Mouse (Mus musculus): ENCODE data around the gene Zfp655. TPM values are rescaled to one million over a fixed set of nuclear protein-coding genes. Genes with fewer than 3 reads are reported as not detected.
A peak's percentile ranks its signal among the peaks of the same experiment; 100 is the strongest.
"Not testable (repeated sequence)": the region's sequence is repeated elsewhere in the genome, so short reads cannot be mapped to it uniquely, and the experiment has no call there.

Zfp655 gene
- polyA plus RNA-seq, 1 experiment from 2014 or later, result 33.8 TPM

DNA sequence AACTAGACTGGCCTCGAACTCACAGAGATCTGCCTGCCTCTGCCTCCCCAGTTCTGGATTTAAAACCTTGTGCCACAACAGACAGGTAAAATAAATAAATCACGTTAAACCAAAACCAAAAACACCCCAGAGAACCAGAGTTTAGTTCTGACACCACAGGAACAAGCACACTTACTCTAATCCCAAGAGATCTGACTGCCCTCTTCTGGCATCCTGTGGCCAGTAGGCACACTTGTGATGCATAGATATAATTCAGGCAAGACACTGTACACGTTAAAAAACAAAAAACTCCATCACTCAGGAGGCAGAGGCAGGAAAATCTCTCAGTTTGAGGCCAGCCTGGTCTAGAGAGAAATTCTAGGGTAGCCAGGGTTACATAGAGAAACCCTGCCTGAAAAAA is 29.1 kb upstream of the Zfp655 start:
- Histone ChIP-seq H3K4me2 (ENCODE audit: low read depth, low read length) (no peak overlapping the region), H3K36me3 (ENCODE audit: control insufficient read depth, insufficient read depth, low read length) (no peaks in the 10 kb centered on the region), H3K9ac (ENCODE audit: low read length) (no peak overlapping the region), H3K4me1 (ENCODE audit: control insufficient read depth, insufficient read depth, low read length) (peaks cover 13% of the 10 kb centered on the region), H3K27ac (ENCODE audit: low read length) (no peak overlapping the region), H3K27me3 (ENCODE audit: control insufficient read depth, insufficient read depth, low read length) (no peaks in the 10 kb centered on the region), H3K9me3 (replicated peaks; ENCODE audit: control insufficient read depth, low read length) (no peaks in the 10 kb centered on the region), H3K4me3 (replicated peaks; ENCODE audit: low read length) (no peak overlapping the region)
- ATAC-seq (ENCODE audit: insufficient read depth, low FRiP score), result no peak
- 50% methylated on average over 3 of the region's 3 CpGs for WGBS

DNA sequence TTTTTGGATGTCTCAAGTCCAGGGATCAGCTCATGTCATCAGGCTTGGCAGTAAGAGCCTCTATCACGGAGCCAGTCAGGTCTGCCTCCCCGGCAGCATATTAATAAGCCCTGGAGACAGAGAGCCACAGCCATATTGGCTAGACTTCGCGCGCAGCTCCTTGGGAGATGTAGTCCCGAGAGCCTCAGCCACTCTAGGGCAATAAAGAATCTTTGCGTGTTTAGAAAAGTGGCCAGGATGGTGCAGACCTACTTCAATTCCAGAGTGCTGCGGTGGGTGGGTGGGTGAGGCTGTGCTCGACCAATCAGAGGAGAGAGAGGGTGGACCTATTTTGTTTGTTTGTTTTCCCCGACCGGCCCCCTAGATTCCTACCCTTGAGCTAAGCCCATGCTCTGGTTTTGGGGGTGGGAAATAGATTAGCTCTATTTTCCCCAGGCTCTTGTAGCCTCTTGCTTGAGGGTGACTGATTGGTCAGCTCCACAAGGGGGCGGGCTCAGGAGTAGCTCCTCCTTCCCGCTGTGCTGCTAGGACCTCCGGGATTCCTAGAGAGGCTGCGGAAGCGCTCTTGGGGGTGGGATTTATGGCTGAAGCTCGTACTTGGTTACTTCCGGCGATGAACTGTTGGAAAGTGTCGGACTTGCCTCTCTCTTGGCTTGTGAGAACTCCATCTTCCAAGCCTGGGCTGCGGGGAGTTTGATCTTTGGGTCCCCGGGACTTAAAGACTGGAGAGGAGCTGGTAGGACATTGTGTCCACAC is 27.4 kb upstream of the Zfp655 start, which contains the start of gene Zkscan5:
TSS of gene Zkscan5 (plus strand) at position 627 of the 756 bp plus-strand sequence.
- Histone ChIP-seq H3K36me3 (ENCODE audit: control insufficient read depth, insufficient read depth, low read length) (peaks cover 5% of the 10 kb centered on the region; the same call in 1 of the 2 replicates), H3K4me3 (replicated peaks; ENCODE audit: low read length) (peak within 1 kb of the TSS; percentile 83), H3K9me3 (replicated peaks; ENCODE audit: control insufficient read depth, low read length) (no peaks in the 10 kb centered on the region; the same call in 1 of the 2 replicates), H3K9ac (ENCODE audit: low read length) (peak within 1 kb of the TSS; percentile 81), H3K4me1 (ENCODE audit: control insufficient read depth, insufficient read depth, low read length) (peaks cover 13% of the 10 kb centered on the region), H3K27ac (ENCODE audit: low read length) (peak within 1 kb of the TSS; percentile 95), H3K4me2 (ENCODE audit: low read depth, low read length) (peak within 1 kb of the TSS; percentile 80), H3K27me3 (ENCODE audit: control insufficient read depth, insufficient read depth, low read length) (no peaks in the 10 kb centered on the region)
- ATAC-seq (ENCODE audit: insufficient read depth, low FRiP score), result peak; percentile 97
- WGBS, result under 1% methylated on average over 22 of the region's 22 CpGs

DNA sequence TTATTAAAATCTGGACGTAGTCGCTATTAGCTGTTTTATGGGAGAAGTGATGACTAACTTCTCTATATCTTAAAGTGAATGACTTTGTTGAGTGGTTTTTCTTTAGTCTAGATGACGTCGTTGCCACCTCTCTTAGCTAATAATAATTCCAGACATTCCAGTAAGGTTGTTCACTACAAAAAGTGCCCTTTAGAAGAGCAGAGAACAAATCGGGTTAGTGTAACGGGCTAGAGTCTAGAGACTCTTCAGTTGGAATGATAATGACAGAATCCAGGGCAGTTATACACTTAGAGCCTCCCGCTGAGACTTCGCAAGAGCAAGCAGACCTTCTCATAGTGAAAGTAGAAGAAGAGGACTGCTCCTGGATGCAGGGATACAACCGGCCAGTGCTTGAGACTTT is 26.5 kb upstream of the Zfp655 start:
- Histone ChIP-seq H3K27me3 (ENCODE audit: control insufficient read depth, insufficient read depth, low read length) (no peaks in the 10 kb centered on the region), H3K27ac (ENCODE audit: low read length) (no peak overlapping the region), H3K36me3 (ENCODE audit: control insufficient read depth, insufficient read depth, low read length) (peaks cover 5% of the 10 kb centered on the region), H3K4me2 (ENCODE audit: low read depth, low read length) (peak overlapping the region; percentile 64), H3K9me3 (replicated peaks; ENCODE audit: control insufficient read depth, low read length) (no peaks in the 10 kb centered on the region; the same call in 1 of the 2 replicates), H3K4me3 (replicated peaks; ENCODE audit: low read length) (peak overlapping the region; percentile 83), H3K4me1 (ENCODE audit: control insufficient read depth, insufficient read depth, low read length) (peaks cover 13% of the 10 kb centered on the region), H3K9ac (ENCODE audit: low read length) (peak overlapping the region; percentile 20)
- WGBS, result 22% methylated on average over 9 of the region's 9 CpGs
- ATAC-seq (ENCODE audit: insufficient read depth, low FRiP score), result no peak

DNA sequence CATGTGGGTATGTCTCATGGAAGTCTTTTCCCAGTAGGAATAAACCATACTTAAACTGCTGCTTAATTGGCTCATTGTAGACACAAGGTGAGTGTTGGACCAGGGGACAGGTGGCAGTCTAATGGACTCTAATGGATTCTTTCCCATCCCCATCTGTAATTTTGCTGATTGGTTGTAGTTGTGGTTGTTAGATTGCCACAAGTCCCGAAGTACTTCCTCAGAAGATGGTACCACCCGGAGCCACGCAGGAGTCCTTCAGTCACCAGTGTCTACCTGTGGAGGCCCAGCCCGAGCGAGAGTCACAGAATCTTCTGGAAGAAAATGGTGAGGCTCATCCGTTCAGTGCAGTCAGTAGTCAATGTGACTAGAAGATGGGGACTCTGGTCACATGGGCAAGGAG is 24.1 kb upstream of the Zfp655 start:
- 93% methylated on average over 6 of the region's 6 CpGs for WGBS

DNA sequence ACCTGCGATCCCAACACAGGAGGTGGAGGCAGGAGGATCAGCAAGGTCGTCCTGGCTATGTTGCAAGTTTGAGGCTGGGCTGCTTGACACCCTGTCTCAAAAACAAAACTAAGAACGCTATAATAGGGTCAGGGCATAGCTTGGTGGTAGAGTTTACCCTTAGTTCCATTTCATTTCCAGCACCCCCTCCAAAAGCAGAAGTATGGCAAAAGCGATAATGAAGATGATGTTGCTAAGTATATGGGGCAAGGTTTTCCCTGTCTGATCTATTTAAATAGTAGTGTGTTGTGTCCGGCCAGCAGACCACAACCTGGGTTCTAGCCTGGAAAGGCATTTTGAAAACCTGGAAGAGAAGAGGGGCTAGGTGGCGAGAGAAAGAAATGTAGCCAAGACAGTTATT is 23.6 kb upstream of the Zfp655 start:
- peaks cover 10% of the 10 kb centered on the region for H3K4me1 ChIP-seq (ENCODE audit: control insufficient read depth, insufficient read depth, low read length)
- no peaks in the 10 kb centered on the region for H3K27me3 ChIP-seq (ENCODE audit: control insufficient read depth, insufficient read depth, low read length)
- H3K4me2 ChIP-seq (ENCODE audit: low read depth, low read length), result no peak overlapping the region
- peaks cover 14% of the 10 kb centered on the region for H3K36me3 ChIP-seq (ENCODE audit: control insufficient read depth, insufficient read depth, low read length)
- H3K9me3 ChIP-seq (replicated peaks; ENCODE audit: control insufficient read depth, low read length), result no peaks in the 10 kb centered on the region; the same call in 1 of the 2 replicates
- no peak overlapping the region for H3K9ac ChIP-seq (ENCODE audit: low read length)
- WGBS, result 81% methylated on average over 5 of the region's 6 CpGs
- no peak overlapping the region for H3K27ac ChIP-seq (ENCODE audit: low read length)
- no peak overlapping the region for H3K4me3 ChIP-seq (replicated peaks; ENCODE audit: low read length)
- no peak for ATAC-seq (ENCODE audit: insufficient read depth, low FRiP score)

More for the DNA sequence above, 24.1 kb upstream of the Zfp655 start:
- no peak overlapping the region for H3K4me3 ChIP-seq (replicated peaks; ENCODE audit: low read length)
- peaks cover 13% of the 10 kb centered on the region for H3K36me3 ChIP-seq (ENCODE audit: control insufficient read depth, insufficient read depth, low read length)
- no peak for ATAC-seq (ENCODE audit: insufficient read depth, low FRiP score)
- H3K4me2 ChIP-seq (ENCODE audit: low read depth, low read length), result no peak overlapping the region
- H3K4me1 ChIP-seq (ENCODE audit: control insufficient read depth, insufficient read depth, low read length), result peaks cover 10% of the 10 kb centered on the region
- no peaks in the 10 kb centered on the region; the same call in 1 of the 2 replicates for H3K9me3 ChIP-seq (replicated peaks; ENCODE audit: control insufficient read depth, low read length)
- H3K27me3 ChIP-seq (ENCODE audit: control insufficient read depth, insufficient read depth, low read length), result no peaks in the 10 kb centered on the region
- H3K27ac ChIP-seq (ENCODE audit: low read length), result no peak overlapping the region
- no peak overlapping the region for H3K9ac ChIP-seq (ENCODE audit: low read length)

DNA sequence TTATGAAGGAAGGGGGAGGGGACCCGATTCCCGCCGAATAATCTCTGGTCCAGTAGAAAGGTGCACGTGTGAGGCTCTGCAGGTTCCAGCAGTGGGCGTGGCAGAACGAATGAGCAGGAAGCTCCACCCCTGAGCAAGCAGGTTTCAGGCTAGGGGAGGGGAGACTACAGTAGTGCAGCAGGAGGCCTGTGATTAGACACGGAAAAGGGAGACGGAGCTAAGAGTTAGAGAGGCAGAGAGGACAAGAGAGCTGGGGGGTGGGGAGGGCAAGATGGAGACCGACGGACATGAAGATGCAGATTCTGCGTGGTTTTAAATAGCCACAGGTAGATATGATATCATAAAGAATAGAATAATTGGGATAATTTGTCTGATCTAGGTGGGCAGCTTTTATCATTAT is 23.1 kb upstream of the Zfp655 start:
- peaks cover 14% of the 10 kb centered on the region for H3K36me3 ChIP-seq (ENCODE audit: control insufficient read depth, insufficient read depth, low read length)
- ATAC-seq (ENCODE audit: insufficient read depth, low FRiP score); H3K27me3 ChIP-seq (ENCODE audit: control insufficient read depth, insufficient read depth, low read length); H3K9me3 ChIP-seq (replicated peaks; ENCODE audit: control insufficient read depth, low read length); H3K9ac ChIP-seq (ENCODE audit: low read length); H3K4me3 ChIP-seq (replicated peaks; ENCODE audit: low read length); H3K27ac ChIP-seq (ENCODE audit: low read length); H3K4me2 ChIP-seq (ENCODE audit: low read depth, low read length): not testable (repeated sequence)
- H3K4me1 ChIP-seq (ENCODE audit: control insufficient read depth, insufficient read depth, low read length), result peaks cover 10% of the 10 kb centered on the region
- 49% methylated on average over 11 of the region's 11 CpGs for WGBS

DNA sequence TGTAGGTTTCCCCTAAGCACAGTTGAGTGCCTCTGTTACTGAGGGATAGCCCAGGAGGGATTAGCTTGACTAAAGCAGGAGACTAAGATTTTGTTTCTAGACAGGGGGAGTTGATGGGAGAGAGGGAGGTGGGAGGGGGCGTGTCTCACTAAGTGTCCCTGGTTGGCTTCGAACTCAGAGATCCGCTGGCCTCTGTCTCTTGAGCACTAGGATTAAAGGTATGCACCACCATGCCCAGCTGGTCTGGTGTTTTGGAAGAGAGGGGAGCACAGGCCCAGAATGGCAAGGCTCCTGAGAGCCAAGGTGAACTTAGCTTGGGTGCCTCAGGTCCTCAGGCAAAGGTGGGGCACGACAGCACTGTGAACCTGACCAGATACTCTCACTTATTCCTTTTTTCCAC is 20.2 kb upstream of the Zfp655 start:
- Histone ChIP-seq H3K4me2 (ENCODE audit: low read depth, low read length) (no peak overlapping the region), H3K27me3 (ENCODE audit: control insufficient read depth, insufficient read depth, low read length) (no peaks in the 10 kb centered on the region), H3K4me3 (replicated peaks; ENCODE audit: low read length) (no peak overlapping the region), H3K36me3 (ENCODE audit: control insufficient read depth, insufficient read depth, low read length) (peaks cover 23% of the 10 kb centered on the region), H3K9me3 (replicated peaks; ENCODE audit: control insufficient read depth, low read length) (no peaks in the 10 kb centered on the region; the same call in 1 of the 2 replicates), H3K9ac (ENCODE audit: low read length) (no peak overlapping the region), H3K27ac (ENCODE audit: low read length) (no peak overlapping the region), H3K4me1 (ENCODE audit: control insufficient read depth, insufficient read depth, low read length) (no peaks in the 10 kb centered on the region)
- WGBS, result 94% methylated on average over 4 of the region's 4 CpGs
- ATAC-seq (ENCODE audit: insufficient read depth, low FRiP score), result no peak

DNA sequence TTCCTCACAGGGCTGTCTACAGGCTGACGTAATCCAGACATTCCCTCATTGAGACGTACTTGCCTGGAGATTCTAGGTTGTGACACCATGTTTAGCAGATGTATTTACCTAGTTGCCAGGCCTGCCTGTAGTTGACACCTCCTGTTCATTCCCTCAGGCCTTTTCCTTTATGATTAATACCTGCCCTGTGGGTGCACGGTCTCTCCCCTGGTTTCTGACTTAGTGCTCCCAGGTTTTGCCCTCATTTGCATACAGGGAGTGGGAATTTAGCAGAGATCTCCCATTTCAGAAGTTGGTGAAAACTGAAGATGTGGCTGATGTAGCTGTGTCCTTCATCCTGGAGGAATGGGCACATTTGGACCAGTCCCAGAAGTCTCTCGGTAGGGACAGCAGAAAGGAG is 19.3 kb upstream of the Zfp655 start:
- Histone ChIP-seq H3K27me3 (ENCODE audit: control insufficient read depth, insufficient read depth, low read length) (no peaks in the 10 kb centered on the region), H3K27ac (ENCODE audit: low read length) (no peak overlapping the region), H3K36me3 (ENCODE audit: control insufficient read depth, insufficient read depth, low read length) (peaks cover 23% of the 10 kb centered on the region), H3K9ac (ENCODE audit: low read length) (no peak overlapping the region), H3K4me1 (ENCODE audit: control insufficient read depth, insufficient read depth, low read length) (no peaks in the 10 kb centered on the region), H3K9me3 (replicated peaks; ENCODE audit: control insufficient read depth, low read length) (no peaks in the 10 kb centered on the region; the same call in 1 of the 2 replicates), H3K4me2 (ENCODE audit: low read depth, low read length) (no peak overlapping the region), H3K4me3 (replicated peaks; ENCODE audit: low read length) (no peak overlapping the region)
- no peak for ATAC-seq (ENCODE audit: insufficient read depth, low FRiP score)
- 86% methylated on average over 4 of the region's 4 CpGs for WGBS

DNA sequence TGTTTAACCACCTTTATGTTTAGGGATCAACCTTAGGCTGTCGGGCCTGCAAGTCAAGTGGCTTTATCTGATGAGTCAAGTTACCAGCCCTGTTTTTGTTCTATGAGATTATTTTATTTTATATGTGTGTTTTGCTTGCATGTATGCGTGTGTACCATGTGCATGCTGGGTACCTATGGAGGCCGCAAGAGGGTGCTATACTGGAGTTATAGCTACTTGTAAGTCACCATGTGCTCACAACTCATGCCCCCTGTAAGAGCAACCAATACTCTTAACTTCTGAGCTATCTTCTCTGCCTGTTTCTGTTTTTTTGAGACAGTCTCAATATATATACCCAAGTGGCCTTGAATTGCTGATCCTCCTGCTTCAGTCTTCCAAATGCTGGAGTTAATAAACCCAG is 18.0 kb upstream of the Zfp655 start:
- 88% methylated on average over 3 of the region's 3 CpGs for WGBS
- Histone ChIP-seq H3K9me3 (replicated peaks; ENCODE audit: control insufficient read depth, low read length) (no peaks in the 10 kb centered on the region; the same call in 1 of the 2 replicates), H3K4me1 (ENCODE audit: control insufficient read depth, insufficient read depth, low read length) (no peaks in the 10 kb centered on the region), H3K36me3 (ENCODE audit: control insufficient read depth, insufficient read depth, low read length) (peaks cover 18% of the 10 kb centered on the region), H3K27ac (ENCODE audit: low read length) (no peak overlapping the region), H3K4me3 (replicated peaks; ENCODE audit: low read length) (no peak overlapping the region), H3K4me2 (ENCODE audit: low read depth, low read length) (no peak overlapping the region), H3K9ac (ENCODE audit: low read length) (no peak overlapping the region), H3K27me3 (ENCODE audit: control insufficient read depth, insufficient read depth, low read length) (no peaks in the 10 kb centered on the region)
- ATAC-seq (ENCODE audit: insufficient read depth, low FRiP score), result no peak
